Mouse (Mus musculus) myocyte (in vitro differentiated cells): ENCODE results near the gene Peak1.

Experiments
- CEBPB ChIP-seq: IDR thresholded peaks from 2 replicates; pipeline ENCODE4 v1.6.1; 2011; ENCODE audit warnings: mild to moderate bottlenecking, moderate library complexity; ENCODE audit not compliant: poor library complexity, insufficient read depth, severe bottlenecking
- E2F4 ChIP-seq: IDR thresholded peaks from one replicate; pipeline ENCODE4 v1.6.1; 2011; ENCODE audit warnings: mild to moderate bottlenecking, control low read depth, moderate library complexity; ENCODE audit not compliant: insufficient read depth
- MAX ChIP-seq: IDR thresholded peaks from one replicate; pipeline ENCODE4 v1.6.1; 2011; ENCODE audit warnings: low read depth, mild to moderate bottlenecking, control low read depth
- MYOD1 ChIP-seq, 3 experiments: IDR thresholded peaks; one replicate each; pipeline ENCODE4 v1.6.1; 2011; ENCODE audit warnings: control low read depth in 2 of 3, low read depth in 2 of 3, mild to moderate bottlenecking in 2 of 3, moderate library complexity in 1 of 3; ENCODE audit not compliant: insufficient read length in 2 of 3, control insufficient read depth in 1 of 3
- MYOG ChIP-seq, 3 experiments: IDR thresholded peaks; one replicate each; pipeline ENCODE4 v1.6.1; 2011; ENCODE audit warnings: control low read depth in 2 of 3, low read depth in 2 of 3, mild to moderate bottlenecking in 2 of 3; ENCODE audit not compliant: insufficient read length in 2 of 3, control insufficient read depth in 1 of 3, insufficient read depth in 1 of 3
- POLR2A ChIP-seq: IDR thresholded peaks from one replicate; pipeline ENCODE4 v1.6.1; 2011; ENCODE audit warnings: low read depth, mild to moderate bottlenecking, control low read depth, moderate library complexity; ENCODE audit not compliant: insufficient read length
- POLR2AphosphoS2 ChIP-seq: IDR thresholded peaks from one replicate; pipeline ENCODE4 v1.6.1; 2011; ENCODE audit warnings: low read depth, control low read depth; ENCODE audit not compliant: insufficient read length
- REST ChIP-seq: IDR thresholded peaks from one replicate; pipeline ENCODE4 v1.6.1; 2011; ENCODE audit warnings: mild to moderate bottlenecking, control low read depth, moderate library complexity; ENCODE audit not compliant: insufficient read depth, insufficient read length
- SRF ChIP-seq: IDR thresholded peaks from one replicate; pipeline ENCODE4 v1.6.1; 2011; ENCODE audit warnings: low read depth; ENCODE audit not compliant: control insufficient read depth, insufficient read length
- TCF12 ChIP-seq: IDR thresholded peaks from one replicate; pipeline ENCODE4 v1.6.1; 2011; ENCODE audit warnings: mild to moderate bottlenecking, control low read depth; ENCODE audit not compliant: poor library complexity, insufficient read depth, severe bottlenecking
- TCF3 ChIP-seq: IDR thresholded peaks from one replicate; pipeline ENCODE4 v1.6.1; 2011; ENCODE audit warnings: low read depth, control low read depth; ENCODE audit not compliant: insufficient read length
- USF1 ChIP-seq: IDR thresholded peaks from one replicate; pipeline ENCODE4 v1.6.1; 2011; ENCODE audit warnings: low read depth, mild to moderate bottlenecking, control low read depth, moderate library complexity

- TF ChIP-seq POLR2A = no peak
- no peak for TF ChIP-seq E2F4
- no peak for TF ChIP-seq USF1
- no peak for TF ChIP-seq CEBPB
- TF ChIP-seq MAX = no peak
- TF ChIP-seq SRF = no peak
- TF ChIP-seq TCF12 = no peak
- no peak for TF ChIP-seq MYOD1 (IDR thresholded peaks at IDR 0.05; ENCODE audit: control insufficient read depth in 1 of 3, insufficient read length in 2 of 3, low read depth in 2 of 3)
- TF ChIP-seq POLR2AphosphoS2 = no peak
- no peak for TF ChIP-seq MYOG (IDR thresholded peaks at IDR 0.05; ENCODE audit: control insufficient read depth in 1 of 3, insufficient read depth in 1 of 3, insufficient read length in 2 of 3, low read depth in 2 of 3)
- TF ChIP-seq TCF3 = no peak
- no peak for TF ChIP-seq REST
Observed at GRCm38 (mm10) chr9:56374401-56374800, 43.5 kb downstream of the Peak1 start.
